11 mouse cellular contexts compared by ENCODE assay signal in the genomic region with DNA sequence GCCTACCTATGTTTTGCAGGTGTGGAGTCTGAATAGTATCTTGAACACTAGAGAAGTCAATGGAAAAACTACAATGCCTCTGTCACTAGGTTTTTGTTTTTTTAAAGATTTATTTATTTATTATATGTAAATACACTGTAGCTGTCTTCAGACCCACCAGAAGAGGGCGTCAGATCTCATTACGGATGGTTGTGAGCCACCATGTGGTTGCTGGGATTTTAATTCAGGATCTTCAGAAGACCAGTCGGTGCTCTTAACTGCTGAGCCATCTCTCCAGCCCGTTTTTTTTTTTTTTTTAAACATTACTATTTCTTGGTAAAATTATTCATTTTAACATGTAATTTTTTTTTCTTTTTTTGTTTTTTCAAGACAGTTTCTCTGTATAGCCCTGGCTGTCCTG. TPM values are rescaled to one million over a fixed set of nuclear protein-coding genes. Genes with fewer than 3 reads are reported as not detected.
DNase-seq lines count a peak whose midpoint lies in the region; ATAC-seq and TF ChIP-seq lines count a peak whose summit lies in the region.
"Not testable (repeated sequence)": the region's sequence is repeated elsewhere in the genome, so short reads cannot be mapped to it uniquely, and the experiment has no call there.
"Had no signal": no experiment of that assay in that cellular context is flagged by ENCODE, and none has a peak within 500 bp of the region (broad histone marks: within the 10 kb centered on the region; RNA-seq: fewer than 3 reads in every experiment).

No protein-coding gene starts in this region.

- CTCF ChIA-PET in Patski (lab: Charles Lee) = not testable (repeated sequence)

- H3K4me1 ChIP-seq in E14TG2a.4 (replicated peaks; ENCODE audit: low read depth, low read length) = peaks cover 60% of the 10 kb centered on the region
- peaks cover 17% of the 10 kb centered on the region for H3K4me1 ChIP-seq in liver, postnatal 0 days (ENCODE audit: insufficient read depth)
- H3K4me1 ChIP-seq in midbrain, postnatal 0 days (ENCODE audit: insufficient read depth, low read length) = not testable (repeated sequence)

- intact Hi-C loops in gastrocnemius, adult 2 months (cut with DNase I) = not testable (repeated sequence)

- peaks cover 51% of the 10 kb centered on the region for H3K36me3 ChIP-seq in E14TG2a.4 (ENCODE audit: insufficient read depth, low read length)
- H3K36me3 ChIP-seq in liver, postnatal 0 days (replicated peaks; ENCODE audit: insufficient read depth, low read length) = peaks cover 28% of the 10 kb centered on the region
- not testable (repeated sequence) for H3K36me3 ChIP-seq in midbrain, postnatal 0 days (ENCODE audit: insufficient read depth, low read length)

- H3K27ac ChIP-seq in gastrocnemius, adult 2 months; layer of hippocampus, adult 2 months; liver, postnatal 0 days (ENCODE audit: low read depth); midbrain, postnatal 0 days (ENCODE audit: low read depth, low read length): not testable (repeated sequence)

- TF ChIP-seq EP300 in liver, postnatal 0 days (IDR thresholded peaks at IDR 0.05; ENCODE audit: low read depth) = not testable (repeated sequence)

- H3K4me3 ChIP-seq in E14TG2a.4 (replicated peaks; ENCODE audit: low read length) = peak overlapping the region; percentile 95
- not testable (repeated sequence) for H3K4me3 ChIP-seq in gastrocnemius, adult 2 months; layer of hippocampus, adult 2 months; liver, postnatal 0 days (ENCODE audit: low read depth, low read length); midbrain, postnatal 0 days (ENCODE audit: low read depth, low read length)

- DNase-seq in Patski (ENCODE audit: low read depth, low spot score); gastrocnemius, adult 2 months; layer of hippocampus, adult 2 months (ENCODE audit: low spot score in 2 of 2); liver, postnatal 0 days; midbrain, postnatal 0 days (ENCODE audit: low spot score): not testable (repeated sequence)
- peak; percentile 30 for DNase-seq in induced T-regulatory cell, adult 2 months (ENCODE audit: low read depth)

- H3K9me3 ChIP-seq in E14TG2a.4 (ENCODE audit: low read length); liver, postnatal 0 days (ENCODE audit: low read length); midbrain, postnatal 0 days (ENCODE audit: low read length): not testable (repeated sequence)

- not testable (repeated sequence) for ATAC-seq in Patski; liver, postnatal 0 days; midbrain, postnatal 0 days (ENCODE audit: low FRiP score)

- not testable (repeated sequence) for H3K9ac ChIP-seq in liver, postnatal 0 days (replicated peaks); midbrain, postnatal 0 days (replicated peaks; ENCODE audit: low read length, poor library complexity, severe bottlenecking)

- TF ChIP-seq CTCF in E14TG2a.4 (conservative IDR thresholded peaks at IDR 0.05; ENCODE audit: low read length) (peak; percentile 28; the same call in 1 of the 2 replicates), Patski (IDR thresholded peaks at IDR 0.05) (peak; percentile 56)
- peak; percentile 54 for TF ChIP-seq CTCF in gastrocnemius, adult 2 months (IDR thresholded peaks at IDR 0.05)
- peak; percentile 73 for TF ChIP-seq CTCF in layer of hippocampus, adult 2 months (conservative IDR thresholded peaks at IDR 0.05)
- peak; percentile 44 for TF ChIP-seq CTCF in liver, postnatal 0 days (IDR thresholded peaks at IDR 0.05; ENCODE audit: low read depth)
- TF ChIP-seq CTCF in midbrain, postnatal 0 days (IDR thresholded peaks at IDR 0.05) = peak; percentile 47

- WGBS in liver, postnatal 0 days (ENCODE audit: insufficient replicate concordance) = 41% methylated on average over 4 of the region's 4 CpGs
- WGBS in midbrain, postnatal 0 days = 33% methylated on average over 4 of the region's 4 CpGs

- H3K4me2 ChIP-seq in liver, postnatal 0 days (ENCODE audit: low read depth, low read length); midbrain, postnatal 0 days (ENCODE audit: low read depth, low read length, poor library complexity, severe bottlenecking): not testable (repeated sequence)

- POLR2A ChIA-PET in Patski (lab: Charles Lee) = not testable (repeated sequence)

- not testable (repeated sequence) for H3K27me3 ChIP-seq in E14TG2a.4 (ENCODE audit: insufficient read depth, low read length); Patski; liver, postnatal 0 days (ENCODE audit: insufficient read depth, low read length); midbrain, postnatal 0 days (ENCODE audit: insufficient read depth, low read length)

- in situ Hi-C loops in Patski (cut with MboI; ENCODE audit: low pct_unique_long_range_greater_than_20kb) = loop anchor here (25.0 kb wide), 1 partner anchor 1319 kb away; the partner anchor contains the start of genes Dtd1 and Smim26

RNA-seq across cellular contexts. Expression of gene Naa20, which starts 4.0 kb away (rescaled TPM):
- polyA plus RNA-seq in Patski (2021) = 85.8 TPM
- 10 to 100 TPM; 53.5 to 69.1 TPM for total RNA-seq in gastrocnemius, adult 2 months (2021)
- 10 to 100 TPM; 64.5 to 66.8 TPM for total RNA-seq in layer of hippocampus, adult 2 months (2021)
- 55.0 and 60.0 TPM in 2 replicates for polyA plus RNA-seq in liver, postnatal 0 days (2015; fragmentation: Nextera tagmentation; extraction: Ambion mirVana)
- total RNA-seq in midbrain, postnatal 0 days (2014; rRNA removed) = 106 and 129 TPM in 2 replicates
- 153 and 160 TPM in 2 replicates for polyA plus RNA-seq in midbrain, postnatal 0 days (2015; fragmentation: Nextera tagmentation; extraction: Ambion mirVana)

RNA-seq across cellular contexts. Expression of gene Cfap61, which starts 28.7 kb away (rescaled TPM):
- 0.64 TPM for polyA plus RNA-seq in Patski (2021)
- total RNA-seq in gastrocnemius, adult 2 months (2021) = not detected
- 1 to 10 TPM; 2.0 to 2.2 TPM for total RNA-seq in layer of hippocampus, adult 2 months (2021)
- polyA plus RNA-seq in liver, postnatal 0 days (2015; fragmentation: Nextera tagmentation; extraction: Ambion mirVana) = 0.05 TPM in 1 of 2 replicates, not detected in the other
- 2.5 and 4.9 TPM in 2 replicates for total RNA-seq in midbrain, postnatal 0 days (2014; rRNA removed)
- polyA plus RNA-seq in midbrain, postnatal 0 days (2015; fragmentation: Nextera tagmentation; extraction: Ambion mirVana) = 2.7 and 3.7 TPM in 2 replicates
- total RNA-seq: common myeloid progenitor, adult 5-6 weeks; gastrocnemius, postnatal 4 days had no signal
- polyA plus RNA-seq: erythroblast, embryonic 14.5 days; inflammation-experienced regulatory T-cells, adult 6 months had no signal

RNA-seq across cellular contexts. Expression of gene Crnkl1, which starts 28.9 kb away (rescaled TPM):
- polyA plus RNA-seq in Patski (2021) = 26.1 TPM
- 10 to 100 TPM; 13.3 to 18.0 TPM for total RNA-seq in gastrocnemius, adult 2 months (2021)
- total RNA-seq in layer of hippocampus, adult 2 months (2021) = 10 to 100 TPM; 19.8 to 21.6 TPM
- polyA plus RNA-seq in liver, postnatal 0 days (2015; fragmentation: Nextera tagmentation; extraction: Ambion mirVana) = 9.7 and 10.7 TPM in 2 replicates
- 13.7 and 16.2 TPM in 2 replicates for total RNA-seq in midbrain, postnatal 0 days (2014; rRNA removed)
- polyA plus RNA-seq in midbrain, postnatal 0 days (2015; fragmentation: Nextera tagmentation; extraction: Ambion mirVana) = 13.2 and 15.5 TPM in 2 replicates
